Comparison of ENCODE assay signal across 28 mouse cellular contexts in genomic region chr6:89953556-89953955, GRCm38 (mm10). TPM values are rescaled to one million over a fixed set of nuclear protein-coding genes. Genes with fewer than 3 reads are reported as not detected.
A peak's percentile ranks its signal among the peaks of the same experiment; 100 is the strongest.
DNase-seq lines count a peak whose midpoint lies in the region; ATAC-seq lines count a peak whose summit lies in the region.
"Had no signal": no experiment of that assay in that cellular context is flagged by ENCODE, and none has a peak within 500 bp of the region (broad histone marks: within the 10 kb centered on the region; RNA-seq: fewer than 3 reads in every experiment).

No protein-coding gene starts in this region.

- H3K27me3 ChIP-seq in heart, embryonic 12.5 days (replicated peaks) = no peaks in the 10 kb centered on the region
- H3K27me3 ChIP-seq: embryonic facial prominence, embryonic 12.5 days; forebrain, embryonic 13.5 days; forebrain, embryonic 15.5 days; Patski had no signal

- no peak overlapping the region for H3K4me3 ChIP-seq in heart, embryonic 12.5 days
- H3K4me3 ChIP-seq: embryonic facial prominence, embryonic 10.5 days; embryonic facial prominence, embryonic 12.5 days; forebrain, embryonic 13.5 days; forebrain, embryonic 15.5 days had no signal

- peak; percentile 35 for DNase-seq in heart, adult 11 months
- peak; percentile 25 for DNase-seq in Muller cell, postnatal 12 days (ENCODE audit: inconsistent ontology term)
- peak; percentile 33 for DNase-seq in adipocyte (ENCODE audit: low spot score)
- no peak for DNase-seq in embryo, embryonic 11 days
- DNase-seq in urinary bladder, postnatal 4 days (ENCODE audit: low spot score in 2 of 2) = no peak
- DNase-seq: adrenal gland, adult 2 months; adrenal gland, postnatal 10 days; adrenal gland, postnatal 25 days; B cell, adult 2 months; cerebellum, adult 11 months; cerebellum, adult 18-20 months; cerebellum, adult 8-10 months; cerebellum, adult 9-11 months; cerebellum, postnatal 14 days; cerebellum, postnatal 36 days; forebrain, postnatal 0 days had no signal

- H3K4me2 ChIP-seq in heart, embryonic 12.5 days = no peak overlapping the region
- H3K4me2 ChIP-seq: embryonic facial prominence, embryonic 12.5 days; forebrain, embryonic 13.5 days; forebrain, embryonic 15.5 days had no signal

- H3K27ac ChIP-seq in heart, embryonic 12.5 days (ENCODE audit: poor library complexity, severe bottlenecking) = no peak overlapping the region
- H3K27ac ChIP-seq: embryonic facial prominence, embryonic 10.5 days; embryonic facial prominence, embryonic 12.5 days; forebrain, embryonic 13.5 days; forebrain, embryonic 15.5 days had no signal

- WGBS in heart, embryonic 12.5 days = 66% methylated on average over 2 of the region's 2 CpGs

- peaks cover 14% of the 10 kb centered on the region for H3K9me3 ChIP-seq in heart, embryonic 12.5 days (replicated peaks)
- H3K9me3 ChIP-seq: embryonic facial prominence, embryonic 12.5 days; G1E had no signal

- H3K4me1 ChIP-seq in heart, embryonic 12.5 days (replicated peaks) = no peaks in the 10 kb centered on the region
- H3K4me1 ChIP-seq: embryonic facial prominence, embryonic 10.5 days; embryonic facial prominence, embryonic 12.5 days; forebrain, embryonic 13.5 days; forebrain, embryonic 15.5 days had no signal

- H3K9ac ChIP-seq in heart, embryonic 12.5 days = no peak overlapping the region
- H3K9ac ChIP-seq: embryonic facial prominence, embryonic 12.5 days; forebrain, embryonic 13.5 days; forebrain, embryonic 15.5 days; forebrain, postnatal 0 days had no signal

- no peaks in the 10 kb centered on the region for H3K36me3 ChIP-seq in heart, embryonic 12.5 days
- H3K36me3 ChIP-seq: embryonic facial prominence, embryonic 10.5 days; embryonic facial prominence, embryonic 12.5 days; forebrain, embryonic 15.5 days; G1E had no signal

- no peak for ATAC-seq in heart, embryonic 12.5 days (ENCODE audit: insufficient number of reproducible peaks, low FRiP score)
- ATAC-seq: activated CD4-positive, CD25-positive, alpha-beta regulatory T cell, adult 4 months; CD4-positive, CD25-positive, alpha-beta regulatory T cell, adult 4 months; forebrain, embryonic 13.5 days; forebrain, embryonic 15.5 days; forebrain, postnatal 0 days; Patski had no signal

RNA-seq across cellular contexts. Expression of gene Vmn1r45, which starts 13.2 kb away (rescaled TPM):
- not detected in 2 replicates for polyA plus RNA-seq in heart, embryonic 12.5 days (2016; fragmentation: Nextera tagmentation; extraction: Ambion mirVana)
- polyA plus RNA-seq: activated CD4-positive, CD25-positive, alpha-beta regulatory T cell, adult 4 months; adrenal gland, adult 2 months; brain, embryonic 14.5 days; CD4-positive, CD25-positive, alpha-beta regulatory T cell, adult 4 months; embryonic facial prominence, embryonic 10.5 days; embryonic facial prominence, embryonic 12.5 days; embryonic facial prominence, embryonic 14.5 days; forebrain, embryonic 11.5 days; forebrain, embryonic 13.5 days; forebrain, embryonic 15.5 days; forebrain, postnatal 0 days; G1E; Patski had no signal

RNA-seq across cellular contexts. Expression of gene Vmn1r46, which starts 15.6 kb away (rescaled TPM):
- not detected in 2 replicates for polyA plus RNA-seq in heart, embryonic 12.5 days (2016; fragmentation: Nextera tagmentation; extraction: Ambion mirVana)
- polyA plus RNA-seq: adrenal gland, adult 2 months; brain, embryonic 14.5 days; embryonic facial prominence, embryonic 10.5 days; embryonic facial prominence, embryonic 12.5 days; embryonic facial prominence, embryonic 14.5 days; forebrain, embryonic 11.5 days; forebrain, embryonic 13.5 days; forebrain, embryonic 15.5 days; forebrain, postnatal 0 days; G1E had no signal

Comparison
In these comparisons a context has a peak if more than half of its experiments do, and no peak if none do; other contexts are left out.
1. DNase-seq: peak in heart, adult 11 months (single experiment), Muller cell, postnatal 12 days (single experiment) and adipocyte (single experiment); none in embryo, embryonic 11 days (single experiment) and urinary bladder, postnatal 4 days (0 of 2).